Mouse (Mus musculus): ENCODE measurements around the gene Fam198a. TPM values are rescaled to one million over a fixed set of nuclear protein-coding genes. Genes with fewer than 3 reads are reported as not detected.
A peak's percentile ranks its signal among the peaks of the same experiment; 100 is the strongest.

Fam198a gene
- total RNA-seq (2021): 1 to 10 TPM in 1 of 2 experiments, under 1 TPM in 1; 0.95 to 1.8 TPM

GRCm38 (mm10) chr9:121950418-121951113 lies at the start of gene Fam198a:
Fam198a (plus strand) TSS chr9:121950988.
- intact Hi-C loops (cut with DNase I): no loop called here
- peak; percentile 69 to 80 for DNase-seq

GRCm38 (mm10) chr9:121901710-121902700 lies 48.8 kb upstream of the Fam198a start:
- peak in 1 of 2 experiments; percentile 2 for DNase-seq
- intact Hi-C loops (cut with DNase I): no loop called here

DNA sequence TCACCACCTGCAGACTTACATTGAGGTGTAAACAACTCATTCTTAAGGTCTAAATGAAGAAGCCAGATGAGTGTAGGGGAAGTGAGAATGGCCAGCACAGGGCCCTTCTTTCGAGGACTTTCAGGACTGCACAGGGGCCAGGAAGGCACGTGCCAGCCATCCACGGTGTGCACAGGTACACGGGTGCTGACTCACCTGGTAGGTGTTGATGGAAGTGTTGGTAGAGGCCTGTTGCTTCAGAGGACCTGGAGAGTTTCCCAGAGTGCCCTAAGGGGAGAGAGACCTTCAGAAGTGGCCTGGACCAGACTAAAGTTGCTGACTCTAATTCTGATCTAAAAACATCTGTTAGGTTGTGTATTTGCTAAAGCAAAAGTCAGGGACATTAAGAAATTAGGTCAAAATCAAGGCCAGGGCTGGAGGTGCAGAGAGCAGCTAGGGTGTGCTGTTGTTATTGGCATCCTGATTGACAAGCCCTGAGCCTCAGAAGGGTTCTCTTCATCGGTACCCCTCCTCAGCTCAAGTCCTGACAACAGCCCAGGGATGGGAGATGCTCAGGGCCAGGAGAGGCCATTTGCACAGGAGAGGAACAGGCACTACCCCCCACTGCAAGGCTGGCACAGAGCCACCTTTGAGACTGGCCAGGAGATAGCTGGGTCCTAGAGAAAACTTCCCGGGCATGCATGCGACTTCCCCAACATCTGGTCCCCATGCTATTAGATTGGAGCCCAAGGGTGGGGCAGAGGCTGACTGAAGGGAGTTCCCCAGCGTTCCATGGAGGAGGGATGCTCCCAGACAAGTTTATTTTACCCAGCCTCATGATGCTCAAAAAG lies 47.1 kb upstream of the Fam198a start:
- intact Hi-C loops (cut with DNase I): no loop called here
- DNase-seq: peak; percentile 2 to 49

DNA sequence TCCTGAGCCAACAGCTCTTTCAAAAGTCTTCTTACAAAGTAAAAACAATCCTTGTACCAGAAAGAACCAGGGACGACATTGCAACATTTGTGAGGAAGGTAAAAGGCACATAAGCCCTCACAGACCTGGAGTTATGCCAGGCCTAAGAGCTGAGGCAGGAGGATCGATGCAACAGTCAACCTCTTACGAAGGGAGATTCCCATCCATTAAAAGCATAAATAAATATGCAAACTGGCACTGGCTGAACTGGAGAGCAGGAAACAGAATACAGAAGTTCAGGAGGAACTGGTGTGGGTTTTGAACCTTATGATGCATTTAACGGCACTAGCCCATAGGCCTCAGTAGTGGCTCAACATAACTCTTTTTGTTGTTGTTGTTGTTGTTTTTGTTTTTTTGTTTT lies 46.5 kb upstream of the Fam198a start:
- peak in 1 of 2 experiments; percentile 11 for DNase-seq
- intact Hi-C loops (cut with DNase I): no loop called here

- peak in 1 of 2 experiments; percentile 0 for DNase-seq
- intact Hi-C loops (cut with DNase I): no loop called here
These were observed 45.8 kb upstream of the Fam198a start for GRCm38 (mm10) chr9:121904946-121905345.

GRCm38 (mm10) chr9:121905556-121906185 lies 45.1 kb upstream of the Fam198a start:
- no peak for DNase-seq
- intact Hi-C loops (cut with DNase I): no loop called here

DNA sequence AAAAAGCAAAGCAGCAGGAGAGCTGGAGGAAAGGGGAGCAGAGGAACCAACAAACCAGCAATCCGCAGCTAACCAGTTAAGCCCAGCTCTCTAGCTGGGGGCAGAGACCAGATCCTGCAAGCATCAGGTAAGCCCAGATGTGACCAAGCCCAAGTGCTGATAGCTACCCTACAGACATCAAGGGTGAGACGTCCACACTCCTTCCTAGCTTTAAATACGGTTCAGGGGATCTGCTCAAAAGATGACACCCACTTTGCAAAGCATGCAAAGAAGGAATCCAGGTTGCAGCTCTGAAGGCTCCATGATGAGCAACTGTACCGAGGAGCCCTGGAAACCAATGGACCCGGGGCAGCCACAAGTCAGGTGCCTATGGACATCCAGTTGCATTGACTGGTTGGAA lies 44.3 kb upstream of the Fam198a start:
- DNase-seq: no peak
- intact Hi-C loops (cut with DNase I): no loop called here

DNA sequence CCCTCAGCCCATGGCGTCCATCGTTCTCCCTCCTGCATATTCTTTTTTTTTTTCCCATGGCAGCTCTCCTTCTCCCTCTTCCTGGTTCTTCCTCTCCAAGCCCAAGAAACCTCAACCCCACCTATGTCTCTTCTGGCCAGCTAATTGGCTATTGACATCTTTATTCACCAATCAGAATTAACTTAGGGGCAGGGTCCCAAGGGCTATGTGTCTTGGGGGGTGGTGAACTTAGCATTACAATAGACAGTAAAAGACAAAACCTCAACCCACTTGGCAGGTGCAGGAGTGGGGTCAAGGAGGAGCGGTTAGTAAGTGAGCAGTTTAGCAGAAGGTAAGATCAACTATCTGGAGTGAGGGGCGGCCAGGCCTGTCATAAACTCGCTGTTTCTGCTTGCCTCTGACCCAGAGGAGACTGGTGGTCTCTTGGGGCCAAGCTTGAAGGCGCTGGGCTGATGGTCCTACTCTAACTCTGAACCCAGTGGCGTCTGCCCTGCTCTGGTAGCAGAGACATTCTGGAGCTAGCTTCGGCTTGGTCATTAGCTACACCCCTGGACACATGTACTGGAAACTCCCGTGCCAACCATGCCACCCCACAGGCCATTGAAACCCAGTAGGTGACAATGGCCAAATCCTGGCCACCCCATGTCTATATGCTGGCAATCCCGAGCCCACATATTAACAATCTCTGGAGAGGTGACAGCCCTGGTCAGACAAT lies 43.3 kb upstream of the Fam198a start:
- no peak for DNase-seq

GRCm38 (mm10) chr9:121908321-121908720 lies 42.5 kb upstream of the Fam198a start:
- intact Hi-C loops (cut with DNase I): no loop called here
- no peak for DNase-seq

More for the DNA sequence above, 43.3 kb upstream of the Fam198a start:
- intact Hi-C loops (cut with DNase I): no loop called here

GRCm38 (mm10) chr9:121909635-121910034 lies 41.2 kb upstream of the Fam198a start:
- no peak for DNase-seq
- intact Hi-C loops (cut with DNase I): no loop called here

DNA sequence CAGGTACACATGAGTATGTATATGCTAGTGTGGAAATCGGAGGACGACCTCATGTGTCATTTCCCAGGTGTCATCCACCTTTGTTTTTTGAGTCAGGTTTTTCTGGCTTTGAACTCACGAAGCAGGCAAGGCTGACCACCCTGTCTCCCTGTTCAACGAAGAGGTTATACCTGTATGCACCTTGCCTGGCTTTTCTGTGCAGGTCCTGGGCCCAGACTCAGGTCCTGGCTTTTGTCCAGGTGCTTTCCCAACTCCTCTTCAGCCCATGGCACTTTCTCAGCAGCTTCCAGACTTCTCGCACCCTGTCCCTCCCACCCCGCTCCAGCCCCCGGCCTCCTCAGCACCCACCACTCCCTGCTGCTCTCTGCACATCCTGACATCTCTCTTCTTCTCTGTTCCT lies 39.6 kb upstream of the Fam198a start:
- intact Hi-C loops (cut with DNase I): no loop called here
- no peak for DNase-seq

DNA sequence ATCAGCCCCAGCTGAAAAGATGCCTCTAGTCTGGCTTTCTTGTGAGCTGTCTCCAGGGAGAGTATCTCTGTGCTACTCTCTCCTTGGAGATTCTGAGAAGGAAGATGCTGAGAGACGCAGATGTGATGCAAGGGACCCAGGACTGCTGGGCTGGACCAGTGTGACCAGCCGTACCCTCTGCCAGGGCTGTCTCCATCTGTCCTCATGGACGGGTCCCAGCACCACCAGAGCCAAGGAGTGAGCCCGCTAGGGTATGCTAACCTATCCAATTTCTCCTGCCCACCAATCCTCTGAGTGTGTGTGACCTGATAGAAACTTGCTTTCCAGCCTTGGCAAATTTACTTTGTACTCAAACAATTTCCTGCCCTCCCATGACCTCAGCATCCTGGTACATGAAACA lies 38.0 kb upstream of the Fam198a start:
- intact Hi-C loops (cut with DNase I): no loop called here
- no peak for DNase-seq

DNA sequence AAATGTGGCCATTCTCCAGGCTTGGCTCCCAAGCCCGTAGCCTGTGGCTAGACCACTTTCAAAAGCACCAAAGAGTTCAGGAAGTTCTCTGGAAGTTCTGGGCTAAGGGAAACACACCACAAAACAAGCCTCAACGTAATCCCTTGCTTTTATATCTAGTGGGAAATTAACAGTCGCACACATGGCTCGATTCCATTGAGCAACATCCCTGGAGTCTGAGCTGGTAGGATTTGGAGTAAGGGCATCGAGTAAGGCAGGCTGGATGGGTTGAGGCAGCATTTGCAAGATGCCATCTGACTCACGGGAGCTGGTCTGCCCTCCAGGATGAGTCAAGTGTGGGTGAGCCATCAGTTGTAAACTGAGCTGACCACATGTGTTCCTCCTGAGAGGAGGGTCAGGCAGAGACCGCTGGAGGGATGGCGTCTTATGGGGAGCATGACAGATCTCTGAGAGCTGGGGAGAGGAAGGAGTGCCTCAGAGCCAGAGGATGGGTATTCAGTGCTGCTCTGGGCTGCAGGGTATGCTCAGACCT lies 36.5 kb upstream of the Fam198a start:
- intact Hi-C loops (cut with DNase I): no loop called here
- no peak for DNase-seq

DNA sequence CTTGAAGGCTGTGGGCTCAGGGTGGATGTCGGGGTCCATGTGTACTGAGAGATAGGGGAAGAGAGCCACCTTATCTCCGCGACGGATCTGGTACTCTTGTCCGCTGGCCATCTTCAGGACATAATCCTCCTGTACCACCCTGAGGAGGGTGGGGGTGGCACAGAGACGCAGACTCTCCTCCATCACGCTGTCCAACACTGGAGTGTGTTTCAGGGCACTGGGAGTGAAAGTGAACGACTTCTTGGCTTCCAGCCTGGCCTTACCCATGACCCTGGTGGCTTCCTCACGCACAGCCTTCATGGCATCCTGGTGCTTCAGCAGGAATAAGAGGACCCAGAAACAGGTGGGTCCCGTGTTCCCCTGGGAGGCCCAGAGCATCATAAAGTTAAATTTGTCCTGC lies 35.7 kb upstream of the Fam198a start:
- DNase-seq: no peak
- intact Hi-C loops (cut with DNase I): no loop called here

DNA sequence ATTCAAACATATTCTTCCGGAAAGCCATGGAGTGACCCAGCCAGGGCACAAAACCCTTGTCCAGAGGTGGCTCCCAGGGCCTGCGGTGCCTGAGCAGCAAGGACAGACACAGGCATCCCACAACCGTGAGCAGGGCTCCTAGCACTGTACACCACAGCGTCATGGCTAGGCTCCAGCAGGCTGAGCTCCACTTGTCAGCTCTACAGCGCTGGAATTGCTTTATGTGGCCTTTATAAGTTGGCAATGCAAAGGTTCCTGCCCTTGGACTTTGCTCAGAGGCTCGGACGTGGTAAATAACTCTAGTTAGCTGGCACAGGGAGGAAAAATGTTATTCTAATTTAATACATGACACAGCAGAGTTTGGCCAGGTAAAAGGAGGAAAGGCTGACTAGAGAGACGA lies 34.7 kb upstream of the Fam198a start, which contains the start of gene Cyp8b1:
Gene Cyp8b1 (minus strand): TSS at position 204 of the 400 bp plus-strand sequence.
- DNase-seq: no peak
- intact Hi-C loops (cut with DNase I): no loop called here

DNA sequence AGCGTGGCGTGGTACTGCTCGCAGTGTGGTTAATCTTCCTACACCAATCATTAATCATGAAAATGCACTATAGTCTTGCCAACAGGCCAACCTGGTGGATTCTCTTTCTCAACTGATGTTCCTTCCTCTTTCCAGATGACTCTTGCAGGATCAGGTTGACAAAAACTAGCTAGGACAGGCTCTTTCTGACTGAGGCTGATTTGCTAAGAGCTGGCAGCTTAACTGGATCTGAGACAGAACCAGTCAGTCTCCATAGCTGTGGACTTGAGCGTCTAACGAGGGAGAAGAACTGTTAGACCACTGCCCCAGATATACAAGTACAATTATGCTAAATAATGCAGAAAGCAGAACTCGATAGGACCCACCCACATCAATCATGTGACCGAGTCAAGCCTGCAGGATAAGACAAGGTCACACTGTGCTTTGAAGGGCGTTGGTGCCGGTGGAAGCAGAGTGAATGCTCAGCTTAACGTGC lies 31.7 kb upstream of the Fam198a start:
- intact Hi-C loops (cut with DNase I): no loop called here
- no peak for DNase-seq

- intact Hi-C loops (cut with DNase I): no loop called here
- DNase-seq: no peak
These were observed 27.3 kb upstream of the Fam198a start for GRCm38 (mm10) chr9:121923443-121923842.

DNA sequence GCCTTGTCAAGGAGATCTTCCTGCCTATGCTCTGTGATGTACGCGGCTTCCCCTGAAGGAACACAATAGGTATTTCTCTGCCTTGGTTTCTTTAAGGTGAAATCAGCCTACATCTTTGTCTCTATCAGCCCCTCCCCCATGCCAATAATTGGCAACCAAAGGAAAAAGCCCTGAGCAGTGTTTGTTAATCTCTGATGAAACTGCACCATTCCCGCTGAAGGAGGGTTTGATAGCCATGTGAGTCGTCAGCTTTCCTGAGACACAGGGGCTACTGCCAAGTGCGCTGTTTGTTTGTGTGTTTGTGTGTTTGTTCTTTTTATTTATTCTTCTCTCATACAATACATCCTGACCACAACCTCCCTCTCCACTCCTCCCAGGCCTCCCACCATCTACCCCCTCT lies 26.9 kb upstream of the Fam198a start:
- no peak for DNase-seq
- intact Hi-C loops (cut with DNase I): no loop called here
